Mouse (Mus musculus): ENCODE results near the gene Mdk.

DNA sequence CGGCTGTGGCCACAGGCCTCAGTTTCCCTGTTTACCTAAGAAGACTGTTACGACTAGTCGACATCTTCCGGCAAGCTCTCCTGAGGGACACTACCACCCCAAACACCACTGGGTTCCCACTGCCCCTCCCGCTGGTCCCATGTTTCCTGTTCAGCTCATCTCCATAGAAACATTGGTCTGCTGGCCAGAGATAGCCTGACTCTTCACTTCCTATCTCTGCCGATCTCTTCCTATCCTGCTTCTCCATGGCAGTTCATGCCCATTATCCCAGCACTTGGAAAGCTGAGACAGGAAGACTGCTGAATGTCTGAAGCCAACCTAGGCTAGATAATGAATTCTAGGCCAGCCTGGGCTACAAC lies 16.0 kb upstream of the Mdk start:
- TF ChIP-seq CTCF (IDR thresholded peaks at IDR 0.05; ENCODE audit: low read depth, low read length) (no peak), POLR2A (IDR thresholded peaks at IDR 0.05; ENCODE audit: insufficient read depth, low read length) (no peak)
